Mouse (Mus musculus) embryonic fibroblast, embryonic 13.5 days (primary cell): ENCODE measurements at regions not wholly inside any gene's neighbourhood (a gene's known extent, or its start where the extent isn't known, plus 50 kb on each side); places are given as distances from the start of the nearest gene placed in this dataset.

Experiments
- CTCF ChIP-seq: IDR thresholded peaks from 2 replicates; pipeline ENCODE4 v1.5.1; 2011; ENCODE audit warnings: mild to moderate bottlenecking, control low read depth, low read length, moderate library complexity, borderline replicate concordance; ENCODE audit not compliant: insufficient read depth
- POLR2A ChIP-seq: IDR thresholded peaks from 2 replicates; pipeline ENCODE4 v1.6.1; 2011; ENCODE audit warnings: low read depth, mild to moderate bottlenecking, control low read depth, low read length, moderate library complexity

DNA sequence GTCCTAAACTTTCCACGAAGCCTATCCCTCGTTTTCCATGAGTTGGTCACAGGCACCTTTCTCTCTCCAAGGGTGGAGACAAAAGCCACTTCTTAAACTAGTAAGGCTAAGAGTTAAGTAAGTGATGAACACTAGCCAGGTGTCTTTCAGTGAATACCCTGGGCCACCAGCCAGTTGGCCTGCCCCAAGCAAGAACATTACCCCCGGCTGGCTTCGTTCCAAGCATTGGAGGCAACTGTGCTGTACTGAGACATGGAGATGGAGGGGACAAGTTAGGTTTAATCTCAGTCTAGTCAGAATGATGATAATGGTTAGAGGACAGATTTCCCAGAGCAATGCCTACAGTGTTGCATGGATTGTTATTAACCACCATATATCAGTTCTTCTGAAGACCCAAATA lies 350.6 kb downstream of the Actr3 start:
- TF ChIP-seq CTCF (no peak), POLR2A (no peak)
